7 mouse cellular contexts compared by ENCODE assay signal in the genomic region with DNA sequence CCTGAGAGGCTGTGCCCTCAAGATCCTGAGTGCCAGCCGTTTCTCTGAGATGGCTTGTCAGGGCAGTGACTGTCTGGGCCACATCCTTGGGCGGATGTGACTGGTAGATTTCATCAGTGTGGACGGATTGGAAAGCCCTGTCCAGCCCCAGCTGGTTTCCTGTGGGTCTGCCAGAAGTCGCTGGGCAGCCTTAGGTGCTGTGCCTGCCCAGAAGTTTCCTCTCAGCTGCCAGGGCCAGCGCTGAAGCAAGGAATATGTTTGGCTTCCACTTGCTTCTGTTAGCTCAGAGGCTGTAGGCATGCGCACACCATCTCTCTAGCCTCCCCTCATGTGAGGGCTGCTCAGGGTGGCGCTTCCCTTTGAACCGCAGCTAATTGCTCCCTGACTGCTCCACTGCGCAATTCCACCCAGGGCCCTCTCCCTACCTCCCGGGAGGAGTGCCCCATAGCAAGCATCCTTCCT.
A peak's percentile ranks its signal among the peaks of the same experiment; 100 is the strongest.
DNase-seq lines count a peak whose midpoint lies in the region; ATAC-seq and TF ChIP-seq lines count a peak whose summit lies in the region.

No protein-coding gene starts in this region.

- no peak overlapping the region for H3K4me2 ChIP-seq in neural tube, embryonic 13.5 days
- no peak overlapping the region for H3K4me2 ChIP-seq in heart, embryonic 12.5 days

- DNase-seq in neural tube, embryonic 10.5 days (ENCODE audit: extremely low spot score, low spot score) = no peak
- DNase-seq in limb, embryonic 10.5 days (ENCODE audit: low spot score) = no peak
- peak; percentile 36 for DNase-seq in right cerebral cortex, adult 18-20 months
- DNase-seq in spleen, postnatal 14 days (ENCODE audit: low spot score in 2 of 2) = no peak

- no peak for TF ChIP-seq CTCF in embryonic fibroblast, embryonic 13.5 days (IDR thresholded peaks at IDR 0.05; ENCODE audit: borderline replicate concordance, insufficient read depth, low read length)

- peaks cover 22% of the 10 kb centered on the region for H3K36me3 ChIP-seq in neural tube, embryonic 13.5 days
- peaks cover 19% of the 10 kb centered on the region for H3K36me3 ChIP-seq in heart, embryonic 12.5 days
- peaks cover 22% of the 10 kb centered on the region for H3K36me3 ChIP-seq in limb, embryonic 10.5 days

- H3K4me1 ChIP-seq in neural tube, embryonic 13.5 days (replicated peaks) = peaks cover 10% of the 10 kb centered on the region
- peaks cover 7% of the 10 kb centered on the region; the same call in 1 of the 2 replicates for H3K4me1 ChIP-seq in embryonic fibroblast, embryonic 13.5 days (ENCODE audit: control insufficient read depth, insufficient read depth, low read length)
- H3K4me1 ChIP-seq in heart, embryonic 12.5 days (replicated peaks) = peaks cover 14% of the 10 kb centered on the region
- H3K4me1 ChIP-seq in limb, embryonic 10.5 days = peaks cover 16% of the 10 kb centered on the region; the same call in 1 of the 2 replicates

- 0 out of 2 replicates have a peak overlapping the region, but pooled peaks have one; percentile 42 for H3K27ac ChIP-seq in neural tube, embryonic 13.5 days (replicated peaks)
- H3K27ac ChIP-seq in embryonic fibroblast, embryonic 13.5 days (ENCODE audit: insufficient read depth, low read length) = peak overlapping the region; percentile 53
- H3K27ac ChIP-seq in heart, embryonic 12.5 days (ENCODE audit: poor library complexity, severe bottlenecking) = peak overlapping the region; percentile 0; the same call in 1 of the 2 replicates
- 0 out of 2 replicates have a peak overlapping the region, but pooled peaks have one; percentile 17 for H3K27ac ChIP-seq in limb, embryonic 10.5 days

- no peak for ATAC-seq in neural tube, embryonic 13.5 days (ENCODE audit: low read depth)
- 0 out of 2 replicates have a peak, but pooled peaks have one; percentile 22 for ATAC-seq in heart, embryonic 12.5 days (ENCODE audit: insufficient number of reproducible peaks, low FRiP score)

- H3K27me3 ChIP-seq in neural tube, embryonic 13.5 days = no peaks in the 10 kb centered on the region
- H3K27me3 ChIP-seq in heart, embryonic 12.5 days (replicated peaks) = no peaks in the 10 kb centered on the region
- H3K27me3 ChIP-seq in limb, embryonic 10.5 days (ENCODE audit: low read depth, poor library complexity, severe bottlenecking) = no peaks in the 10 kb centered on the region

- no peak overlapping the region for H3K4me3 ChIP-seq in neural tube, embryonic 13.5 days
- H3K4me3 ChIP-seq in embryonic fibroblast, embryonic 13.5 days (ENCODE audit: insufficient read depth, low read length) = no peak overlapping the region
- no peak overlapping the region for H3K4me3 ChIP-seq in heart, embryonic 12.5 days
- H3K4me3 ChIP-seq in limb, embryonic 10.5 days = no peak overlapping the region

- H3K9ac ChIP-seq in neural tube, embryonic 13.5 days = no peak overlapping the region
- H3K9ac ChIP-seq in heart, embryonic 12.5 days = no peak overlapping the region; the same call in 1 of the 2 replicates

- no peak for TF ChIP-seq POLR2A in embryonic fibroblast, embryonic 13.5 days (IDR thresholded peaks at IDR 0.05; ENCODE audit: low read depth, low read length)

- 55% methylated on average over 10 of the region's 10 CpGs for WGBS in neural tube, embryonic 13.5 days
- WGBS in heart, embryonic 12.5 days = 54% methylated on average over 10 of the region's 10 CpGs
- WGBS in limb, embryonic 10.5 days = 53% methylated on average over 10 of the region's 10 CpGs

- no peaks in the 10 kb centered on the region for H3K9me3 ChIP-seq in neural tube, embryonic 13.5 days
- 0 out of 2 replicates have a peak, but pooled peaks cover 3% of the 10 kb centered on the region for H3K9me3 ChIP-seq in heart, embryonic 12.5 days (replicated peaks)
- no peaks in the 10 kb centered on the region for H3K9me3 ChIP-seq in limb, embryonic 10.5 days (replicated peaks)

Comparison
In these comparisons a context has a peak if more than half of its experiments do, and no peak if none do; other contexts are left out.
1. H3K27ac ChIP-seq: peak in every context shown above with its lines; median percentile 53 in embryonic fibroblast, embryonic 13.5 days; 42 in neural tube, embryonic 13.5 days; 17 in limb, embryonic 10.5 days; 0 in heart, embryonic 12.5 days.